Mouse (Mus musculus) testis, adult 2 months (tissue): Measurements from ENCODE around the gene Lrmda.

Experiments used
- CTCF ChIP-seq: fragments of 200-500 bp; IDR thresholded peaks from 2 replicates; pipeline ENCODE4 v1.5.1; 2012; ENCODE audit warnings: low read depth, mild to moderate bottlenecking, inconsistent platforms, low read length, moderate library complexity; ENCODE audit not compliant: control insufficient read depth, insufficient read depth, insufficient replicate concordance
- POLR2A ChIP-seq: fragments of 200-500 bp; IDR thresholded peaks from 2 replicates; pipeline ENCODE4 v1.6.1; 2012; ENCODE audit warnings: low read depth, mild to moderate bottlenecking, inconsistent platforms, low read length, moderate library complexity; ENCODE audit not compliant: control insufficient read depth

DNA sequence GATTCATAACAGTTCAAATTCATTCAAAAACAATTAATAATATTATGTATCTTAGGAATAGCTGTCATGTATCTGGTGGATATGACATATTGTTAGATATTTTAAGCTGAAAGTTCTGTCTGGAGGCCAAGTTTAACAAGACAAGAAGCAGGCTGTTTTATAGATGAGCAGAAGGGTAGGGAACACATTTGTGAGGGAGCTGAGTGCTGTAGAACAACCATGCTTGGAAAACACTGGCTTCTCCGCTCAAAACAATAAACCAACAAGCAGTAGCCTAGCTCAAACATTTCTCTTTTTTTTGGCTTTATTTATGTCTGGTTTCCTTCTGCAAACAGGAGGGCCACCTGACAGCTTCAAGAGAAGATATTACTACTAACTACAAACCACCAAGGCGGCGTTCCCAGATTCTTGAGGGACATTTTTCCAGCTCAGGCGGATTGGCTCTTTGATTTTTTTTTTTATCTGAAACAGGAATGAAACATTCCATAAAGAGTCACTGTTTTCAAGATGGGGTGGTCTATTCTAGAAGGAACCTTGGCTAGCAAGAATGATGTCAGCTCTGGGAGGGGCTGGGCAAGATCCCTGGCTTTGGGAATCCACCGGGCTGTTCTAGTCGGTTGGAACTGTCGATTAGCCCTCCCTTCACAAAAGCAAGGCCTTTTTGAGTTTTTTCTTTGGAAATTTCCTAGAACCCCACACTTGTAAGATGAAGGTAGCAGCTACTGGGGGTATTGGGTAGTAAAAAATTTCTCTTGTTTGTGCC lies 304.2 kb downstream of the Lrmda start:
- no peak for TF ChIP-seq POLR2A
- no peak for TF ChIP-seq CTCF
